Mouse (Mus musculus) T-helper 1 cell (primary cell): ENCODE data around the gene Gm10057.
"Not testable (repeated sequence)": the region's sequence is repeated elsewhere in the genome, so short reads cannot be mapped to it uniquely, and the experiment has no call there.

Experiments used
- in situ Hi-C: fragments of 300-600 bp; cut with MboI, MseI; formaldehyde crosslinking; loops from one replicate; pipeline ENCODE4 v1.15.1; 2025; ENCODE audit warnings: high pct_unique_total_duplicates

Gm10057 gene

GRCm38 (mm10) chrX:154054939-154055338 is at the start of gene Gm10057:
Gene Gm10057 (minus strand): TSS chrX:154055039.
- in situ Hi-C loops = not testable (repeated sequence)

- in situ Hi-C loops = not testable (repeated sequence)
Measured at GRCm38 (mm10) chrX:154033727-154034126, 21.1 kb downstream of the Gm10057 start, which contains the start of gene 4921511M17Rik. Gene 4921511M17Rik (minus strand): TSS chrX:154033827.

GRCm38 (mm10) chrX:154012540-154012939 is 42.3 kb downstream of the Gm10057 start, which contains the start of gene Samt1:
Gene Samt1 (minus strand): TSS chrX:154012640.
- in situ Hi-C loops = loop anchor here (10.0 kb wide), 1 partner anchor 132 kb away; no protein-coding TSS in a partner anchor
